Mouse (Mus musculus): ENCODE data around the gene Ikzf3. TPM values are rescaled to one million over a fixed set of nuclear protein-coding genes. Genes with fewer than 3 reads are reported as not detected.

Ikzf3 gene
- polyA plus RNA-seq, 1 experiment = 3.9 TPM

- 68% methylated on average over 6 of the region's 6 CpGs for WGBS
- Histone ChIP-seq H3K27me3 (replicated peaks; ENCODE audit: control insufficient read depth, insufficient read depth, low read length) (no peaks in the 10 kb centered on the region), H3K4me3 (ENCODE audit: insufficient read depth, low read depth, low read length) (no peak overlapping the region), H3K27ac (ENCODE audit: insufficient read depth, low read depth, low read length) (no peak overlapping the region), H3K4me1 (ENCODE audit: control insufficient read depth, insufficient read depth, low read length) (no peaks in the 10 kb centered on the region), H3K36me3 (ENCODE audit: control insufficient read depth, insufficient read depth, low read length) (no peaks in the 10 kb centered on the region)
- no peak for TF ChIP-seq POLR2A (IDR thresholded peaks at IDR 0.05; ENCODE audit: low read depth, low read length)
- no peak for TF ChIP-seq CTCF (conservative IDR thresholded peaks at IDR 0.05; ENCODE audit: insufficient read depth, insufficient read length, low read depth, low read length)
- DNase-seq = no peak
Measured at GRCm38 (mm10) chr11:98481231-98481630, 64.6 kb downstream of the Ikzf3 start.

GRCm38 (mm10) chr11:98479940-98480497 lies 65.8 kb downstream of the Ikzf3 start:
- no peak overlapping the region for H3K27ac ChIP-seq (ENCODE audit: insufficient read depth, low read depth, low read length)
- no peaks in the 10 kb centered on the region for H3K36me3 ChIP-seq (ENCODE audit: control insufficient read depth, insufficient read depth, low read length)
- WGBS = 81% methylated on average over 12 of the region's 12 CpGs

GRCm38 (mm10) chr11:98479026-98479939 lies 66.5 kb downstream of the Ikzf3 start:
- H3K27ac ChIP-seq (ENCODE audit: insufficient read depth, low read depth, low read length) = no peak overlapping the region
- no peak overlapping the region for H3K4me3 ChIP-seq (ENCODE audit: insufficient read depth, low read depth, low read length)
- no peaks in the 10 kb centered on the region for H3K27me3 ChIP-seq (replicated peaks; ENCODE audit: control insufficient read depth, insufficient read depth, low read length)
- peak; percentile 64 for DNase-seq
- TF ChIP-seq POLR2A (IDR thresholded peaks at IDR 0.05; ENCODE audit: low read depth, low read length) = no peak
- TF ChIP-seq CTCF (conservative IDR thresholded peaks at IDR 0.05; ENCODE audit: insufficient read depth, insufficient read length, low read depth, low read length) = no peak
- no peaks in the 10 kb centered on the region for H3K4me1 ChIP-seq (ENCODE audit: control insufficient read depth, insufficient read depth, low read length)
- no peaks in the 10 kb centered on the region for H3K36me3 ChIP-seq (ENCODE audit: control insufficient read depth, insufficient read depth, low read length)
- 68% methylated on average over 13 of the region's 13 CpGs for WGBS

More at GRCm38 (mm10) chr11:98479940-98480497, 65.8 kb downstream of the Ikzf3 start:
- DNase-seq = no peak
- Histone ChIP-seq H3K4me3 (ENCODE audit: insufficient read depth, low read depth, low read length) (no peak overlapping the region), H3K4me1 (ENCODE audit: control insufficient read depth, insufficient read depth, low read length) (no peaks in the 10 kb centered on the region), H3K27me3 (replicated peaks; ENCODE audit: control insufficient read depth, insufficient read depth, low read length) (no peaks in the 10 kb centered on the region)
- no peak for TF ChIP-seq CTCF (conservative IDR thresholded peaks at IDR 0.05; ENCODE audit: insufficient read depth, insufficient read length, low read depth, low read length)
- TF ChIP-seq POLR2A (IDR thresholded peaks at IDR 0.05; ENCODE audit: low read depth, low read length) = no peak

- no peaks in the 10 kb centered on the region for H3K27me3 ChIP-seq (replicated peaks; ENCODE audit: control insufficient read depth, insufficient read depth, low read length)
- no peak overlapping the region for H3K27ac ChIP-seq (ENCODE audit: insufficient read depth, low read depth, low read length)
- no peaks in the 10 kb centered on the region for H3K4me1 ChIP-seq (ENCODE audit: control insufficient read depth, insufficient read depth, low read length)
- no peaks in the 10 kb centered on the region for H3K36me3 ChIP-seq (ENCODE audit: control insufficient read depth, insufficient read depth, low read length)
- DNase-seq = no peak
- no peak for TF ChIP-seq POLR2A (IDR thresholded peaks at IDR 0.05; ENCODE audit: low read depth, low read length)
- TF ChIP-seq CTCF (conservative IDR thresholded peaks at IDR 0.05; ENCODE audit: insufficient read depth, insufficient read length, low read depth, low read length) = no peak
- 56% methylated on average over 14 of the region's 14 CpGs for WGBS
- no peak overlapping the region for H3K4me3 ChIP-seq (ENCODE audit: insufficient read depth, low read depth, low read length)
Measured at GRCm38 (mm10) chr11:98477011-98477701, 68.7 kb downstream of the Ikzf3 start.

GRCm38 (mm10) chr11:98476434-98476807 lies 69.4 kb downstream of the Ikzf3 start:
- no peak overlapping the region for H3K27ac ChIP-seq (ENCODE audit: insufficient read depth, low read depth, low read length)
- no peaks in the 10 kb centered on the region for H3K4me1 ChIP-seq (ENCODE audit: control insufficient read depth, insufficient read depth, low read length)
- H3K27me3 ChIP-seq (replicated peaks; ENCODE audit: control insufficient read depth, insufficient read depth, low read length) = no peaks in the 10 kb centered on the region
- no peak for DNase-seq
- H3K36me3 ChIP-seq (ENCODE audit: control insufficient read depth, insufficient read depth, low read length) = no peaks in the 10 kb centered on the region
- 79% methylated on average over 4 of the region's 4 CpGs for WGBS
- TF ChIP-seq CTCF (conservative IDR thresholded peaks at IDR 0.05; ENCODE audit: insufficient read depth, insufficient read length, low read depth, low read length) = no peak
- TF ChIP-seq POLR2A (IDR thresholded peaks at IDR 0.05; ENCODE audit: low read depth, low read length) = no peak
- no peak overlapping the region for H3K4me3 ChIP-seq (ENCODE audit: insufficient read depth, low read depth, low read length)

- WGBS = 86% methylated on average over 9 of the region's 9 CpGs
- no peak for TF ChIP-seq POLR2A (IDR thresholded peaks at IDR 0.05; ENCODE audit: low read depth, low read length)
- TF ChIP-seq CTCF (conservative IDR thresholded peaks at IDR 0.05; ENCODE audit: insufficient read depth, insufficient read length, low read depth, low read length) = no peak
- Histone ChIP-seq H3K27me3 (replicated peaks; ENCODE audit: control insufficient read depth, insufficient read depth, low read length) (no peaks in the 10 kb centered on the region), H3K36me3 (ENCODE audit: control insufficient read depth, insufficient read depth, low read length) (no peaks in the 10 kb centered on the region), H3K27ac (ENCODE audit: insufficient read depth, low read depth, low read length) (no peak overlapping the region), H3K4me3 (ENCODE audit: insufficient read depth, low read depth, low read length) (no peak overlapping the region), H3K4me1 (ENCODE audit: control insufficient read depth, insufficient read depth, low read length) (no peaks in the 10 kb centered on the region)
- no peak for DNase-seq
Measured at GRCm38 (mm10) chr11:98475630-98476433, 70.0 kb downstream of the Ikzf3 start.

Data from kidney, adult 2 months (tissue).